Mouse (Mus musculus): ENCODE data around the gene Dand5. TPM values are rescaled to one million over a fixed set of nuclear protein-coding genes. Genes with fewer than 3 reads are reported as not detected.

Gene Dand5
- 1 to 10 TPM; 6.1 to 6.4 TPM for total RNA-seq (2021)
- long read RNA-seq, experiment 1, partial matches to known transcripts, result 0 of 10 reads
- long read RNA-seq, experiment 1, other reads (novel, unspliced or antisense), result 10 of 10 reads
- long read RNA-seq, experiment 2, partial matches to known transcripts, result 0 of 10 reads
- long read RNA-seq, experiment 2, other reads (novel, unspliced or antisense), result 10 of 10 reads

GRCm38 (mm10) chr8:84822723-84823122 lies at the start of gene Dand5:
Dand5 (minus strand) TSS chr8:84822823.
- DNase-seq, result no peak
- intact Hi-C loops (cut with DNase I), result loop anchor here (10.0 kb wide), 1 partner anchor 558 kb away; no protein-coding TSS in a partner anchor

GRCm38 (mm10) chr8:84871376-84872308 lies 49.0 kb upstream of the Dand5 start, which contains the start of gene Syce2:
Syce2 (plus strand) TSS chr8:84872111.
- peak; percentile 78 to 86 for DNase-seq
- intact Hi-C loops (cut with DNase I), result no loop called here

- DNase-seq, result peak; percentile 92 to 94
- intact Hi-C loops (cut with DNase I), result no loop called here
Measured at GRCm38 (mm10) chr8:84856864-84857441, 34.3 kb upstream of the Dand5 start, which contains the start of gene Farsa. Farsa (plus strand) TSS chr8:84856989.

- intact Hi-C loops (cut with DNase I), result no loop called here
- DNase-seq, result no peak
Measured at GRCm38 (mm10) chr8:84856434-84856833, 33.8 kb upstream of the Dand5 start.

GRCm38 (mm10) chr8:84847684-84848435 lies 25.2 kb upstream of the Dand5 start:
- no peak for DNase-seq
- intact Hi-C loops (cut with DNase I), result loop anchor here (2.0 kb wide), 1 partner anchor 55 kb away; no protein-coding TSS in a partner anchor

DNA sequence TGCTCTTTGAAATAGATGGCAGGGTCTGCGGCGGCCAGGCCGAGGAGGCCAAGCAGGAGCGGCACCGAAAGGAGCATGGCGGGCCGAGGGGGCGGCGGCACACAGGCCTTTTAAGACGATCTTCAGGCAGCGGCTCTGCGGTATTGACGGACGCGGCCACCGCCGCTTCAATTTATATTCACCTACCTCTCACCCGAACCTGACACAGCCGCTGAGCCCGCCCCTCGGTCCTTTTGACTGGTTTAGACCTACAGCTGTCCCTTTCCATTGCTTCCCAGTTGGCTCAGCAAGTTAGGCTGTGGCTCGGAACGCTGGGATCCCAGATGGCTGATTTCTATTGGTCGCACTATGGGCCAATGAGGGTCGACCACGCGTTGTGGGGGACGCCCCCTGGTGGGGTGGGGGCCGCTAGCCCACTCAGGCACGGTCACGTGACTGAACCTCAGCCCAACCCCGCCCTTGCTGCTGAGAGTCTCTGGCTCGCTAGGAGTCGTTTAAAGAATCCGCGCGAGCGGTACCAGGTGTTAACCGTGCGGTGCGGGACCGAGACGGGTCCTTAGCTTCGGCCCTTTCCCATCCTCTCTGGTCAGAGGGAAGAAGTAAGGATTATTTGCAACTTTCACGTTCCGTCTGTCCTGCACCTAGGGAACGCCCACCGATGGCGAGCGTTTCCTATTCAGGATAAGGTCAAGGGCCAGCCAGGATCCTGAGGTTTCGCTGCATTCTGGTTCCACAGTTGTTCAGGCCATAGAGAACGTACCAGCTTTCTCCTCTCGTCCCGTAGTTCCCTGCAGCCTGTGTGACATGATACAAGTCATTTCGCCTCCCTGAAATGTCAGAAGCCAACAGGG lies 24.3 kb upstream of the Dand5 start, which contains the start of gene Calr:
Gene Calr, minus strand, starts transcription at position 213 of the 851 bp plus-strand sequence.
- peak; percentile 99 for DNase-seq
- intact Hi-C loops (cut with DNase I), result loop anchor here (2.0 kb wide), 1 partner anchor 56 kb away; no protein-coding TSS in a partner anchor

- no peak for DNase-seq
- intact Hi-C loops (cut with DNase I), result loop anchor here (2.0 kb wide), 1 partner anchor 57 kb away; no protein-coding TSS in a partner anchor
Measured at GRCm38 (mm10) chr8:84846094-84846721, 23.6 kb upstream of the Dand5 start.

GRCm38 (mm10) chr8:84845355-84846093 lies 22.9 kb upstream of the Dand5 start:
- intact Hi-C loops (cut with DNase I), result loop anchor here (2.0 kb wide), 1 partner anchor 57 kb away; no protein-coding TSS in a partner anchor
- peak; percentile 32 to 54 for DNase-seq

DNA sequence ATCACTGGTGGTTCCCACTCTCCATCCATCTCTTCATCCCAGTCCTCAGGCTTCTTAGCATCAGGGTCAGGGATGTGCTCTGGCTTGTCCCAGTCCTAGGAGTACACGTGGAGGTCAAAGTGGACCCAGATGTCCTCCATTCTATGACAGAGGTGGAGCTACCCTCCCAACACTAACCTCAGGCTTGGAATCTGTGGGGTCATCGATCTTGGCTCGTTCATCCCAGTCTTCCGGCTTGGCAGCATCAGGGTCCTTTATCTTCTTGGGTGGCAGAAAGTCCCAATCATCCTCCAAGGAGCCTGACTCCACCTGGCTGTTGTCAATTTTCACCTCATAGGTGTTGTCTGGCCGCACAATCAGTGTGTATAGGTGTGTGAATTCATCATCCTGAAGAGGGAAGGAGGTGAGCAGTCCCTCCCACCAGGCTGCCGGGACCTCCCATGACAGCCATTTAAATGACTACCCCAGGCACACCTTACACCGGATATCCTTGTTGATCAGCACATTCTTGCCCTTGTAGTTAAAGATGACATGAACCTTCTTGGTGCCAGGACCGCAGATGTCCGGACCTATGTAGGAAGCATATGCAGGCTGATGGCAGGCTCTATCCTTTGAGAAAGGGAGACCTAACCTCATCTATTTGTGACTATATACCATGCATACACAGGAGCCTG lies 21.9 kb upstream of the Dand5 start:
- DNase-seq, result no peak
- intact Hi-C loops (cut with DNase I), result no loop called here

- intact Hi-C loops (cut with DNase I), result no loop called here
Measured at GRCm38 (mm10) chr8:84841514-84841913, 18.9 kb upstream of the Dand5 start.

DNA sequence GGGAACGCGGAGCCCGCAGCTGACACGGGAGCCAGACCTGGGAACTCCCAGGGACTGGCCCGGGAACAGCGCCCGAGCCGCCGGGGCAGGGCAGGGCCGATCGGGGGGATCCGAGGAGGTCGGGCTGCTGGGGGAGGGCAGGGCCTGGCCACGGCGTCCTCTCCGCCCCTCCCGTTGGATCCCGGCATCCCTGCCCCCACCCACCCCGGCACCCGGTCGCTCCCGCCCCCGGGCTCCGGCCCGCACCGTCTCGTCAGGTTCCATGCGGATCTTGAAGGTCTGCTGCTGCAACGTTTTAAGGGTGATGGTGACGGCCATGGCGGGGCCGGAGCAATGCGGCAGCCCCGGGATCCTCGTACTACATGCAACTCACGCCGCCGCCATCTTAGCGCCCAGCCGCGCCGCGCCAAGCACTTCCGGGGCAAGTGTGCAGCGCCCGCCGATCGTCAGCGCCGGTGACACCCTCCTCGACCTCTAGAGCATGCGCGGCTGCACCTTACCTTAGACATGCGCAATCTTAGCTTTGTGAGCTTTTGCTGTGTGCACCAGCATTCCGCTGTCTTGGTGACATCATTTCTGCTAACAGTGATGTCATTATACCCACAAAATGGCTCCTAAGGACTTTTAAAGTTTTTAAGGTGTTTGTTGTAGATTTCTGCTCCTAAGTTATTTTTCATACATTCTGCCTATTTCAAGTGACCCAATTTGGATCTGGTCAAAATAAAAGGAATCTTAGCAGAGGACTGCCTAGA lies 17.8 kb upstream of the Dand5 start, which contains the start of gene Rad23a:
Gene Rad23a, minus strand, starts transcription at position 418 of the 752 bp plus-strand sequence.
- DNase-seq, result peak; percentile 91 to 92
- intact Hi-C loops (cut with DNase I), result no loop called here

More at GRCm38 (mm10) chr8:84841514-84841913, 18.9 kb upstream of the Dand5 start:
- no peak for DNase-seq

GRCm38 (mm10) chr8:84839875-84840247 lies 17.2 kb upstream of the Dand5 start:
- DNase-seq, result no peak
- intact Hi-C loops (cut with DNase I), result loop anchor here (10.0 kb wide), 1 partner anchor 825 kb away; the partner anchor contains the start of gene 2210011C24Rik

DNA sequence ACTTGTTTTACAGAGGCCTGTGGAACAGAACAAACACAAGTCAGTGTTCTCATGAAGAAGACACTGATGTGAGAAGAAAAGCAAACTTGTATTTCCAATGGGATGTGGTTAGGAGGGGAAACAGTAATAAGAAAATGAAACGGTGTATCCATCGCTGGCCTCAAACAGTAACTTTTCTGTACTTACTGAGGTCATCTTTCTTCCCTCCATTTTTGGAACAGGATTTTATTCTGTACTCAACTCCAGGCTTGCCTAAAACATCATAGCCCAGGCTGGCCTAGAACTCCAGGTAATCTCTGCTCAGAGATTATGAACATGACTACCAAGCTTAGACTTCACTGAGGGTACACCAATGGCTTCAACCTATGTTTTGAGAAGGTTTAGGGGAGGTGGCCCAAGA lies 16.8 kb upstream of the Dand5 start:
- intact Hi-C loops (cut with DNase I), result loop anchor here (10.0 kb wide), 1 partner anchor 825 kb away; the partner anchor contains the start of gene 2210011C24Rik

DNA sequence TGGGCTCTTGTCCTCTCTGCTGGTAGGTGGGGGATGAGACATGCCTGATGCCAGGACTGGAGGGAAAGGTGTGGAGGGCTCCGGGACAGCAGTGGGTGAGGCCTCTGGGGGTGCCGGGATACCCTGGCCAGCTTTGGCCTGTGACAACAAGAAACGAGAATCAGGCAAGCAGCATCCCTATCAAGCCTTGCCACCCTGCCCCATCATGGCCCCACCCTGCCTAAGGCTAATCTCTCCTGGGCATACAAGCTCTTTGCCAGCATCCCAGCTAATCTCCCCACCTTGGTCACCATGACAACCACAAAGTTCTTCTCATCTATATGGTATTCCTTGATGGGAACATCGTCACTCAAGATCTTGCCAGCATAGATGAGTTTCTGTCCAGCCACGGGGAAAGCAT lies 15.9 kb upstream of the Dand5 start:
- DNase-seq, result no peak
- intact Hi-C loops (cut with DNase I), result loop anchor here (10.0 kb wide), 1 partner anchor 824 kb away; the partner anchor contains the start of gene 2210011C24Rik

More for the DNA sequence above, 16.8 kb upstream of the Dand5 start:
- no peak for DNase-seq

DNA sequence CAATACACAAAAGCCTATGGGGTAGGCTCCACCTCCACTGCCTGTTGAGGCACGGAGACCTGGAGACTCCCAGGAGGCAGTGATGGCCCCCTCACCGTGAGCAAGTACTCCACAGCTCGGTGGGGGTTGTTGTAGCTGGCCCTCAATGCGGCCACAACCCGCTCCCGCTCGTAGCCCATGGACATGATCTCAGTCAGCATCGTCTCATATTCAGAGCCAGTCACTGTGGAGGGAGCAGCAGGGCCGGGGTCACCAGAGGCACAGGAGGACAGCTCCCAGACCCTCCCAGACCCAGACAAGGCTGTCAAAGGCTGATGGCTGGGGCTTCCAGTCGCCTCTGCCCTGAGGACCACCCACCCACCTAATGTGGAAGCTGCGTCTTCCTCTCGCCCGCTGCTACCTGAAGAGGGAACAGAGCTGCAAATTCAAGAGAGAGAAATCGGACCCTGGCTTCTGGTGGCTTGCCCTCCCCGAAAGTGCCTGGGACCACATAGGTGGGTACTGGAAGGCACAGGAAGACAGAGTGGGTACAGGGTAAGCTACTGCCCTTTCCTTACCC lies 15.4 kb upstream of the Dand5 start:
- DNase-seq, result no peak
- intact Hi-C loops (cut with DNase I), result loop anchor here (10.0 kb wide), 1 partner anchor 823 kb away; the partner anchor contains the start of gene 2210011C24Rik

Data from heart, postnatal 14 days (tissue).